23 mouse cellular contexts compared by ENCODE assay signal in genomic region chr10:125866346-125866745, GRCm38 (mm10).
A peak's percentile ranks its signal among the peaks of the same experiment; 100 is the strongest.
DNase-seq lines count a peak whose midpoint lies in the region; ATAC-seq and TF ChIP-seq lines count a peak whose summit lies in the region.
"Had no signal": no experiment of that assay in that cellular context is flagged by ENCODE, and none has a peak within 500 bp of the region (broad histone marks: within the 10 kb centered on the region; RNA-seq: fewer than 3 reads in every experiment).

No protein-coding gene starts in this region.

- no peak for TF ChIP-seq EP300 in stomach, postnatal 0 days (optimal IDR thresholded peaks at IDR 0.05)

- peak overlapping the region; percentile 16; the same call in 1 of the 2 replicates for H3K27ac ChIP-seq in embryonic facial prominence, embryonic 10.5 days (replicated peaks)
- H3K27ac ChIP-seq in stomach, postnatal 0 days (replicated peaks), result no peak overlapping the region
- no peak overlapping the region for H3K27ac ChIP-seq in kidney, embryonic 15.5 days
- H3K27ac ChIP-seq: forebrain, embryonic 13.5 days; forebrain, embryonic 15.5 days had no signal

- H3K4me2 ChIP-seq in stomach, postnatal 0 days (replicated peaks; ENCODE audit: low read depth), result no peak overlapping the region
- H3K4me2 ChIP-seq in kidney, embryonic 15.5 days, result no peak overlapping the region
- H3K4me2 ChIP-seq: embryonic facial prominence, embryonic 12.5 days; forebrain, embryonic 13.5 days; forebrain, embryonic 15.5 days had no signal

- no peaks in the 10 kb centered on the region for H3K27me3 ChIP-seq in embryonic facial prominence, embryonic 10.5 days (replicated peaks; ENCODE audit: low read depth, poor library complexity, severe bottlenecking)
- H3K27me3 ChIP-seq in stomach, postnatal 0 days (ENCODE audit: control insufficient read depth, insufficient read depth, low read length), result no peaks in the 10 kb centered on the region
- H3K27me3 ChIP-seq in kidney, embryonic 15.5 days, result no peaks in the 10 kb centered on the region
- H3K27me3 ChIP-seq: CH12.LX; embryonic facial prominence, embryonic 12.5 days; forebrain, embryonic 13.5 days; forebrain, embryonic 15.5 days; Patski had no signal

- peak; percentile 39 for DNase-seq in embryo, embryonic 10 days (ENCODE audit: low spot score)
- no peak for DNase-seq in embryo, embryonic 9.5 days (ENCODE audit: extremely low spot score)
- peak; percentile 64 for DNase-seq in embryonic facial prominence, embryonic 10.5 days (ENCODE audit: low spot score)
- no peak for DNase-seq in stomach, postnatal 0 days (ENCODE audit: low spot score)
- DNase-seq: adrenal gland, adult 8-10 months; adrenal gland, postnatal 14 days; adrenal gland, postnatal 36 days; B cell, adult 2 months; cerebellum, adult 11-12 months; cerebellum, adult 2 months; cerebellum, adult 9-10 months; cerebellum, postnatal 10 days; cerebellum, postnatal 25 days; forebrain, postnatal 0 days had no signal

- WGBS in embryonic facial prominence, embryonic 10.5 days, result 40% methylated on average over 6 of the region's 6 CpGs
- 84% methylated on average over 6 of the region's 6 CpGs for WGBS in stomach, postnatal 0 days
- 83% methylated on average over 6 of the region's 6 CpGs for WGBS in kidney, embryonic 15.5 days

- TF ChIP-seq CTCF in stomach, postnatal 0 days (IDR thresholded peaks at IDR 0.05; ENCODE audit: low read depth), result no peak

- H3K36me3 ChIP-seq in embryonic facial prominence, embryonic 10.5 days (replicated peaks), result no peaks in the 10 kb centered on the region
- no peaks in the 10 kb centered on the region for H3K36me3 ChIP-seq in stomach, postnatal 0 days (ENCODE audit: control insufficient read depth, insufficient read depth, low read length)
- no peaks in the 10 kb centered on the region for H3K36me3 ChIP-seq in kidney, embryonic 15.5 days
- H3K36me3 ChIP-seq: embryonic facial prominence, embryonic 12.5 days; forebrain, embryonic 15.5 days; G1E had no signal

- no peak overlapping the region for H3K9ac ChIP-seq in stomach, postnatal 0 days (ENCODE audit: low read length)
- no peak overlapping the region for H3K9ac ChIP-seq in kidney, embryonic 15.5 days
- H3K9ac ChIP-seq: embryonic facial prominence, embryonic 12.5 days; forebrain, embryonic 13.5 days; forebrain, embryonic 15.5 days; forebrain, postnatal 0 days had no signal

- ATAC-seq in stomach, postnatal 0 days (ENCODE audit: low FRiP score, low TSS enrichment), result no peak
- ATAC-seq in kidney, embryonic 15.5 days (replicated peaks; ENCODE audit: low FRiP score), result no peak
- ATAC-seq: activated CD4-positive, CD25-positive, alpha-beta regulatory T cell, adult 4 months; CD4-positive, CD25-positive, alpha-beta regulatory T cell, adult 4 months; forebrain, embryonic 13.5 days; forebrain, embryonic 15.5 days; forebrain, postnatal 0 days; Patski had no signal

- H3K9me3 ChIP-seq in embryonic facial prominence, embryonic 10.5 days, result no peaks in the 10 kb centered on the region
- H3K9me3 ChIP-seq in stomach, postnatal 0 days (ENCODE audit: control insufficient read depth, low read length), result no peaks in the 10 kb centered on the region
- no peaks in the 10 kb centered on the region for H3K9me3 ChIP-seq in kidney, embryonic 15.5 days (replicated peaks)
- H3K9me3 ChIP-seq: embryonic facial prominence, embryonic 12.5 days; forebrain, embryonic 13.5 days; forebrain, embryonic 15.5 days had no signal

- H3K4me3 ChIP-seq in embryonic facial prominence, embryonic 10.5 days, result no peak overlapping the region
- no peak overlapping the region for H3K4me3 ChIP-seq in stomach, postnatal 0 days (ENCODE audit: low read depth, low read length)
- H3K4me3 ChIP-seq in kidney, embryonic 15.5 days (replicated peaks), result no peak overlapping the region
- H3K4me3 ChIP-seq: embryonic facial prominence, embryonic 12.5 days; forebrain, embryonic 13.5 days; forebrain, embryonic 15.5 days had no signal

- H3K4me1 ChIP-seq in embryonic facial prominence, embryonic 10.5 days, result peaks cover 35% of the 10 kb centered on the region
- no peaks in the 10 kb centered on the region for H3K4me1 ChIP-seq in stomach, postnatal 0 days (replicated peaks; ENCODE audit: control insufficient read depth, insufficient read depth)
- H3K4me1 ChIP-seq in kidney, embryonic 15.5 days, result no peaks in the 10 kb centered on the region
- H3K4me1 ChIP-seq: embryonic facial prominence, embryonic 12.5 days; forebrain, embryonic 13.5 days; forebrain, embryonic 15.5 days had no signal

Comparison
In these comparisons a context has a peak if more than half of its experiments do, and no peak if none do; other contexts are left out.
1. DNase-seq: peak in embryo, embryonic 10 days (single experiment) and embryonic facial prominence, embryonic 10.5 days (single experiment); none in embryo, embryonic 9.5 days (single experiment) and stomach, postnatal 0 days (single experiment).